Mouse (Mus musculus) embryo, embryonic 11.5 days (tissue): ENCODE results near the gene Tmem208.

Experiments
- DNase-seq: peaks from one replicate; pipeline ENCODE4 v3.0.0-alpha.2; 2012; ENCODE audit warnings: low read depth, low spot score

The Tmem208 gene

DNA sequence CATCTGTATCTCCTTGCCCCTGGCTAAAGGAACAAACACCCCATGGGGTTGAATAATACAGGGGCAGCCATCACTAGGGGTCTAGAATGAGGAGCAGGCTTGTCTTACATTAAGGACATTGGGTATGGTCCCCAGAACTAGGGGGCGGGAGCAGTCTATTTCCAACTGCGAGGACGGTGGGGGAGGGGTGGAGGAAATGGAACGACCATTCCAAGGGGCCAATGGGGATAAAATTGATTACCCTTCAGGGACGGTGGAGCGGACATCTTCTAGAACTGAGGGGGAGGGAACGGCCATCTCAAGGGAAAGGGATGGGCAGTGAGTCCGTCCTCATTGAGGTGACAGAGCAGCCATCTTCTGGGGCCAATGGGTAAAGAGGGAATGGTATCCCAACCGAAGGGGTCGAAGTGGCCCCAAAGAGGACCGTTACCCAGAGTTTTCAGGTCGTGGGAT, 487 bp upstream of the Tmem208 start:
- DNase-seq = no peak

DNA sequence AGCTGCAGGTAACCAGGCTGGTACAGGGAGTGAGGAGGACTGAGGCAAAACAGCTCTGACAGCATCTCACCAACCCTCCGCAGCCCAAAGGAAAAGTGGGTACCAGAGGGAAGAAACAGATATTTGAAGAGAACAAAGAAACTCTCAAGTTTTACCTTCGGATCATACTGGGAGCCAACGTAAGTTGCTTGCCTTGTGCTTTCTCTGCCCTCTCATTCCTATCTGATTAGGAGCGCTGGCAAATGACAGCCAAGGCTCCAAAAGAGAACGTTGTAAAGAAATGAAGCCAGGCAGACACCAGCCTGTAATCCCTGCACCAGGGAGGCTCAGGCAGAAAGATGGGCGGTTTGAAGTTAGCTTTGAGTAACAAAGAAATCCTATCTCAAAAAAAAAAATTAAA, 814 bp downstream of the Tmem208 start:
- no peak for DNase-seq

DNA sequence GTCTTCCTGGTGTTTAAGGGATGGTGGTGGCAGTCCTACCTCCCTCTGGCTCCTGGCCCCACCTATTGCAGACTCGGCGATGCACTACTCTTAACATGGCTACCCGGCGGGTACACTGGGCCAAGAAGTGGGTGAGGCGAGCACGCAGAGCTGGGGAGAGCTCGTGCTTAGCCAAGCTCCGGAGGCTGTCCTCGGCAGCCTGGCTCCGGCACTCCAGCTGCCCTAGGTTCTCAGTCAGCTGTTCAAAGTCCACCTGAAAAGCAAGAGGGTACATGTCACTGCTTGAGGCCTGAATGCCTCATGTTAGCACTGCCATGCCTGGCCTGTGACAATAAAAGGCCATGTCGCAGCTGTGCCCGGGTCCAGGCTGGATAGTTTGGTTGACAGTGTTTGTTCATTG, 4.2 kb downstream of the Tmem208 start:
- DNase-seq = no peak

DNA sequence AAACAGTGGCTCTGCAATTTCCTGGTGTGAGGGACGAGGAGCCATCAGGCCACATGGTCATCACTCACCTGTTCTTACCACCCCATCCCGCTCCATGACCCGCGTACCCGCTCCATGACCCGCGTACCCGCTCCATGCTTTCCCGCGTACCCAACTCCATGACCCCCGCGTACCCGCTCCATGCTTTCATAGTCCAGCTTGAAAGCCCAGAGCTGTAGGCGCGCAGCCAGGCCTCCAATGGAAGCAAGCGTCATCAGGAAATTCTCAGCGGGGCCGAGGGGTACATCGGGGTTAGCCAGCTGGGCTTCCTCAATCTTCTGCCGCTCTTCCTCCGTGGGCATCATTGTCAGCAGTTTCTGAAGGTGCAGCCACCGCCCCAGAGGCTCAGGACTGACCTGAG, 5.3 kb downstream of the Tmem208 start:
- DNase-seq = no peak

DNA sequence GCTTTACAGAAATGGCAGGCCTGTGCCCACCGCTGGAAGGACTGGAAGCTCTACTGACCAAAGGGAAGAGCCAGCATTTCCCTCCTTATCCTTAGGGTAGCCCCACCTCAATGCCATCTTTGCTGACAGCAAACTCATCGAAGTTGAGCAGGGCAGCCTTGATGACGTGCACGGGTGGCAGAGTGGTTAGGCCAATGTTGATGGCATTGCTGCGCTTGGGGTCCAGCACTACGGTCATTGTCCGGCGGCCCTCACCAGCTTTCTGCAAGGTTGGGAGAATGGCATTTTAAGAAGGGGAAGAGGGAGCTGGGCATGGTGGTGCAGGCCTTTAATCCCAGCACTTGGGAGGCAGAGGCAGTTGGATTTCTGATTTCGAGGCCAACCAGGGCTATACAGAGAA, 5.8 kb downstream of the Tmem208 start:
- DNase-seq = no peak

DNA sequence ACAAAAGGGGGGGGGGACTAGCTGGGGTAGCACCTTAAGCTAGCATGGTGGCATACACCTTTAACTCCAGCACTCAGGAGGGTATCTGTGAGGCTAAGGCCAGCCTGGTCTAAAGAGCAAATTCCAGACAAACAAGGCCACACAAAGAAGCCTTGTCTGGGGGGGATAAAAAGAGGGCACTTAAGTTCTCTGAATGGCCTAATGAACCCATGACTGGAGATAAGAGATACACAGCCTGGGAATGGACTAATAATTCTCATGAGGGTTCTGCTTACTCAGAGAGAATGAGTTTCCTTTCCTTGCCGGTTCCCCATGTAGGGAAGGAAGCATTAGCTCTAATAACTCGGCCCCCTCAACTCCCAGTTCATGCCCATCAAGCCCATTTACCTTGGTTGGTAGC, 6.4 kb downstream of the Tmem208 start:
- DNase-seq = no peak

DNA sequence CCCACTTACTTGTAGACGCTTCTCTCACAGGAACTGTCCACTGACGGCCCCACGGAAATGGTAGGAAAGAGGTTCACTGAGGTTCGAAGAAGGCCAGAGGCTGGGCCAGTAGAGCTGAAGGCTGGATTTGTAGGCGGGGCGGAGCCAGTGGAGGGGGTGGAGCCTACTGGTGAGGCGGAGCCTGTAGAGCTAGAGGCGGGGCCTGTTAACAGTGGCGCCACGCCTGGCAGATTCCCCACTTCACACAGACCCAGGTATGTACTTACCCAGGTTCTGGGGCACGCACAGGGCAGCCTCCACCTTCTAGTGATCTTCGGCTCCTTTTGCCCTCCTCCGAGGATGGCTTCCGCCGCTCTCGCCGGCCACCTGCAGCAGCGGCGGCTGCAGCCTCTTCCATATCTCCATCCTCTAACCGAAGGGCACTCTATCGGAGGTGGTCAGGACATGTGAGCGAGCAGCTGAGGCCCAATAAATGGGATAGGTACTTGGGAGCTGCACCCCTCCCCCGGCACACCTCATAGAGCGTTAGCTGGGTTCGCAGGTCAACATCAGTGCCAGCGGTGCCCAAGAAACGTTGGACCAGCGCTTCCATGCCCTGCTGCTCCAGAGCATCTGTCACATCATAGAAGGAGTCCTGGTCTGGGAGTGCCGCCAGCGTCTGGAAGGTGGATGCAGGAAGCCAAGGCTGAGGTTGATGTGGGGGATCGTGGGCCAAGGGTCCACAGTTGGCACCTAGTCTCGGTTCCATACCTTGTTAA, 10.4 kb downstream of the Tmem208 start:
- DNase-seq = no peak

DNA sequence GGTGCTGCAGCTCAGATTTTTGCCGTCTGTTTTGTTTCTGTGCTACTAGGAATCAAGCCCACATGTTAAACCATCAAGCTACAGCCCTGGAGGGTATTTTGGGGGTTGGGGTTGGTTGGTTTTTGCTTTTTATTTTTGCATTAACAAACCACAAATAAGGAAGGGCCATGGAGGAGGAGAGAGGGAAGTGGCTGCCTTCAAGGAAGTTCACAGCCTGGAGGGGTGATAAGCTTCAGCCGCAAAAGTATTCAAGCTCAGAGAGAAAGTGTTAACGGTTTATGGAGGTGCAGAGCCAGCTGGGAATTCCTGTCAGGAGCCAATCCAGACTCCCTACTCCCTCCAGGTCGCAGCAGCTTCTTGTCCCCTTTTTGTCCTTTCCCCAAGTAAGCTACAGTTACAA, 12.8 kb downstream of the Tmem208 start:
- no peak for DNase-seq

DNA sequence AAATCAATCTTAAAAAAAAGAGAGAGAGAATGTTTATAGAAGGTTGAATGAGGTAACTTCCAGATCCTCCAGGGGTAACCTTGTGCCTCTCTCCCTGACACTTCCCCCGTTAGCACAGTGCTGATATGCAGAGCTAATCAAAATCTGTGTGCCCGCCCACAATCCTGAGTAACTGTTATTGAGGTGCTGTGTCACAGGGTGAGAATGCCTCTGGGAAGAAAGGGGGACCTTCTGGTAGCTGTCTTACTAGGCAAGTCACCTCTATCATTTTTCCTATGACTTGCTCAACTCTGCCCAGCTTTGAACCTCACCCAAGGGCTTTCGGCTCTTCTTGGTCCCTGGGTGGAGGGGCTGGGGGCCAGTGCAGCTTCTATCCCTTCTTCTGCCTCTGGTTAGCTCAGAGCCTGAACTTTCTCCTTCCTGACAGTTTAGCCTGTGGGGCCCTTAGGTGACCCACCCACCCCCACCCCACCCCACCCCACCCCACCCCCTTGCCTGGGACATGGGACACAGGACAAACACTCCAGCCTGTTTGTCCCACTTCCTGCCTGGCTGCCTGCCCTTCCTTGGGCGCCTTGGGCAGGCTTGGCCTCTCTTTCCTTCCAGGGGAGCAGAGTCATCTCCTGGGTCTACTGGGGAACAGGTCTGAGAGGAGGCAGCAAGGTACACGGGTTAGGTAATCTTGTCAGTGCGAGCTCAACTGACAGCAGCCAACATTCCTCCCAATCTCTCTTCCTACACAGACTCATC, 13.9 kb downstream of the Tmem208 start:
- no peak for DNase-seq

DNA sequence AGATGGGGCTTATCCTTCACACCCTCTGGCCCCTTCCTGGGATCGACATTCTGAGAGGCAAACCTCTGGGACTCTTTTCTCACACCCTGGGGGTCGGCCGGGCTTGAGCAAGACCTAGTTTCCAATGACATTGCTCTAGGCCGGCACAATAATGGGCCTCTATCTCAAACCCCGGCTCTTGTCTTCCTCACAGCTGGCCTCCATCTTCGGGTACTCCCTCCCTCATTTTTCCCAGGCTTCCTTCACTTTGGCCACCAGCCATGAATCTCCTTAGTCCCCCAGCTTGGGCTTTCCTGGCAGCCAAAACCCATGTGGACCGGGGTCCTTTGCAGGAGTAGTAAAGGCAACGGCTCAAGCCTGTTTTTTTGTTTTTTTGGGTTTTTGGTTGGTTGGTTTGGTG, 15.2 kb downstream of the Tmem208 start:
- DNase-seq = no peak

DNA sequence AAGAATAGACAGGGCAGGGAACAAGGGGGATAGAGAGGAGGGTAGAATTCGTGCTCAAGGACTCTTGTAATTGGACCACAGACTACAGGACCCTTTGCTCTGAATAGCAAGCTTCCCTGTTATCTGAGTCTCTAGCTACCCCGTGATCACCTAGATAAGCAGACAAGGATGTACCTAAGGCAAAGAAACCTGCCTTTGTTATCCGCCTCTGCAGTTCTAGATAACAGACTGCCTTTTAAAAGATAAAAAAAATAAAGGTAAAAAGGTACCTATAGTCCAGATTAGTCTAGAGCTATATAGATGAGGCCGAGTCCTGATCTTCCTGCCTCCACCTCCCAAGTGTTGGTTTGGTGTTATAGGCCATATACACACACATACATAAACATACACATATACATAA, 16.6 kb downstream of the Tmem208 start:
- no peak for DNase-seq

DNA sequence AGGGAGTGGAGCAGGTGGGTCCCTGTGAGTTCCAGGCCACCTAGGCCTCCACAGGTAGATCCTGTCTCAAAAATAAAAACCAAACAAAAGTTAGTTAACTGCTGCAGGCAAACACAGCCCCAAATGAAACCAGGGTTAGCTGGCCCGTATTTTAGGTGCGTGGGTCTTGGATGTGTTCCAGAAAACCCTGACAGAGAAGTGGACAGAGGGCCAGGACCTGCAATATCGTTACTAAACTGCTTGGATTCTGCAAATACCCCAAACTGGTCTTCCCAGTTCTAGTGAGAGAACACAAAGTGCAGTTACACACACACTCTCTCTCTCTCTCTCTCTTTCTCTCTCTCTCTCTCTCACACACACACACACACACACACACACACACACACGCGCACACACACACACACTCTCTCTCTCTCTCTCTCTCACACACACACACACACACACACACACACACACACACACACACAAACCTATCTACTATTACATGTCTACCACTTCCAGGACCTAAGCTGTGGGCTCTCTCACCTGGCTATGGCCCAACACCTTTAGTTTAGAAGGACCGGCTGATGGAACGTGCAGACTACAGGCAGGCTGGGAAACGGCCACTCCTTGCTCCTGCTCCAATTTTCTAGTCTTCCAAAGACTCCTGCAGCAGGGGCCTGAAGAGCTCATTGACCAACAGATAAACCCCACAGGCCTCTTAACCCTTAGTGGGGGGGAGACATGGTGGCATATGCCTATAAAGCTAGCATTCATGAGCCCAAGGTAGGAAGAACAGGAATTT, 17.8 kb downstream of the Tmem208 start:
- DNase-seq = no peak

DNA sequence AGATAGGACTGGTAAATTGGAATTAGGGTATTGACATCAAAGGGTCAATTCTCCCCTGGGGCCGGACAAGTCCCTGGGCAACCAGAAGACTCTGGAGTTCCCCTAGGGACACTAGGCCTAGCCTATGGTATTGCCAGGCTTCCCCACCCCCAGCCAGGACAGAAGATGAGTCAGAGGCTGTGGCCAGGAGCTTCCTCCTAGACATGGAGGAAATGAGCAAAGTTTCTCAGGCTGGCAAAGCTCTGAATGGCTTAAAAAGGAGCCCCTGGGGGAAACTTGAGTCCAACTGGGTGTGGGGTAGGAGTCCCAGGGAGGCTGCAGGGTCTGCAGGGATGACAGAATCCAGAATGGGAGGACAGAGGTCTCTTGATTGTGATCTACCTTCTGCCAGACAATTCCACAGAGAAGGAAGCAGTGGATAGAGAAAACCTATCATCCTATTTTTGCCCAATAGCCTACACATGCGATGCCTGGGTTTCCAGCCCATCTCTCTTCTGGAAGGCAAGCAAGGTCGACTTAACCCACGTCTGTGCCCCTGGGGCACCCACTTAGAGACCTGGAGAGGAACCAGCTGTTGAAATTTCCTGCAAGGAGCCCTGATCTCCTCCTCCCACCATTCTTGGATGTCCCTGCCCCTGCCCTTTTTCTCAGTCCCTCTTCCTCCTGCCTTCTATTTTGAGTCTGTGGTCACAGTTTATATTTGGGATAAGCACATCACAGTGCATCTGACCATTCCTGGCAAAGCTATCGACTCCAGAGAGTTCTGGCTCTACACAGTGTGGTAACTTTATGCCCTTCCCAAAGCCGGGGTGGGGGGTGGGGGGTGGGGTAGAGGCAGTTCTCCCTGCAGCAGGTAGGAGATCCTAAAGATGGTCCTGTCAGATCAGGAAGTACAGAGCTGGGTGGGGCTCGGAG, 19.2 kb downstream of the Tmem208 start:
- no peak for DNase-seq

DNA sequence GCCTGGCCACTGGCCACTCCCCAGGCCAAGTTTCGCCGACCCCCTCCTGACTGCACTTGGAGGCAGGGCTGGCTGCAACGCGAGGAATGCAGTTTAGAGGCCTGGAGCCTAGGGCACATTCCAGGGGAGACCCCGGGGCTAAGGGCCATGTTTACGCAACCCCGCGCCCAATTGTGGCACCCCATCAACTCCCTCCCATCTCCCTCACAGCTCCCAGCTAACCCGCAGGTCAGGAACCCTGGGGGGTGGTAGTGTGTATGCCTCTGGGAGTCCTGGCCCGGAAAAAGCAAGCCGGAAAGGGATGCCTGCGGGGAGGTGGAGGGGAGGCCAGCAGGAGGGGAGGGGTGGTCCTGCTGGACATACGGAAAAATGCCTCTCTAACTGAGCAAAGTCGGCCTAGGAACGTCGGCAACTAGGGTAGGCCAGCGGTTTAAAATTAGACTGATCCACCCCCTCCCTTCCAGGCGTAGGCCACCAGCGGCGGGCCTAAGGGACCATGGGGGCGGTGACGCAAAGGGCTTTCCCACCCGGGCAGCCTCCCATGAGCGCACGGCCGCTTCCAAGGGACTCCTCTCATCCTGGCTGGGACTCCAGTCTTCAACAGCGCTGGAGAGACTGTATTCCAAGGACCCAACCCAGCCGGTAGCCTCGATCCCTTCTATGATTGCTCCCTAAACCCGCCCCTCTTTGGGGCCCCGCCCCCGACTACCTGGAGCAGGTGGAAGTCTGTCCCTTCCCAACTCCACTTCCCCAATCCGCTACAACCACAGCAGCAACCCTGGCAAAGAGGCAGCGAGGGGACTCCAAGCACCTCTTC, 20.7 kb downstream of the Tmem208 start:
- DNase-seq = no peak

DNA sequence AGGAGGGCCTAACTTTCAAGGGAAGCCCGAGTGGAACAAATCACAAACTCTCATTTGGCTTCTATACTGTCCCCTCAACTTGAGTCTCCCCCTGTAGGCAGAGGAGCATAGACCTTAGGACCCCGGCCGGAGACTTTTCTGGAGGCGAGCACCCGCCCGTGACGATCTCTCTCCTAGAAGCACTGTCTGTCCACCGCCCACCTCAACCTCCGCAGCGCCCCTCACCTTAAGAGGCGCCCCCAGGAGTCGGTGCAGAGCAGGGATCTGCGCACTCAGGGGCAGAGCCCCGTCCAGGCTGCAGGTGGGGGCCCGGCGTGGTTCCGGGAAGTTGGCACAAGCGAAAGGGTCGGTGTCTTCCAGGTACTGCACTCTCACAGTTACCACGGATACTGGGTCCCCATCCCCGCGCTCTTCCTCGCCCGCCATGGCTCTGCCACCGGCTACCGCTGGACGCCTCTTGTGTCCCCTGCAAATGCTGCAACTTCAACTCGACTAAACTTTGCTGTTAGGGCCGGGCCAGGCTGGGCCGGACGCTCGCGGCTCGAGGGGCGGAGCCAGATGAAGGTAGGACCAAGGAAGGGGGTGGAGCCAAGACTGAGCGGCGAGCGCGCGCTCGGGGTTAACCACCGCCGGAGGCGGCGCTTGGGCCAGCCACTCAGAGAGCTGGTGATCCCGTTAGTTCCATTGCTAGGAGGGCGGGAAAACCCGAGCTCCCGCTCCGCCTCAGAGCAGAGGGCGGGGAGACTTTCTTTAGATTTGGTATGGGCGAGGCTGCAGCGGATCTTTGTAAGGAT, 21.5 kb downstream of the Tmem208 start, which contains the start of gene Fhod1:
Gene Fhod1 (minus strand): TSS at position 526 of the 794 bp plus-strand sequence.
- DNase-seq = peak; percentile 94

DNA sequence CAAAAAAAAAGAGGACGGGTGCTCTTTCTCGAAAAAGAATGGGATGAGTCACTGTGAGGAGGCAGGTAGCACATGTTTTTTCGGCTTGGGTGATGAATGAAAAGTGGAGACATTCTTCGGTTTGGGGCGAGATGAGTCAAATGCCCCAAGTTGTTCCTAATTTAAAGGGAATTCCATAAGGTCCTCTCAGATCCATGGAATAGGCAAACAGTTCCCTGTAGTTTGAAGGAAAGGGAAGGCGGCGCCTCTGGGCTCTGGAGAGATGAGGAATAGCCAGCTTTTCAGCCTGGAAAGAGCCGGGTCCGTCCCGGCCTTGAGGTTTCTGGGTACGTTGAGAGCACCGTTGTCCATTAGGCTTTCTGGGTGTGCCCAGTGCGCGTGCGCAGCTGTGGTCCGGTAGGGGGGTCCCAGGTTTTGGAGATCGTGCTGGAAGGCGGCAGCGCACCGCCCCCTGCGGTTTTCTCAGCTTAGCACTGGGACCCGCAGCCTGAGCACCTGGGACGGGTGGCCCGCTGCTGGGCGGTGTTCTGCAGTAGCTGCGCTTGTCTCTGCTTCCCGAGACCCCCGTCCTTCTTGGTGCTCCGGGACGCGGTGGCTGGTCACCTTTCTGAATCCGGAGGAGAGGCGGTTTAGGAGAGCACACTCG, 22.4 kb downstream of the Tmem208 start, which contains the start of gene Slc9a5:
Gene Slc9a5 (plus strand): TSS at position 394 of the 646 bp plus-strand sequence.
- DNase-seq = peak; percentile 69

DNA sequence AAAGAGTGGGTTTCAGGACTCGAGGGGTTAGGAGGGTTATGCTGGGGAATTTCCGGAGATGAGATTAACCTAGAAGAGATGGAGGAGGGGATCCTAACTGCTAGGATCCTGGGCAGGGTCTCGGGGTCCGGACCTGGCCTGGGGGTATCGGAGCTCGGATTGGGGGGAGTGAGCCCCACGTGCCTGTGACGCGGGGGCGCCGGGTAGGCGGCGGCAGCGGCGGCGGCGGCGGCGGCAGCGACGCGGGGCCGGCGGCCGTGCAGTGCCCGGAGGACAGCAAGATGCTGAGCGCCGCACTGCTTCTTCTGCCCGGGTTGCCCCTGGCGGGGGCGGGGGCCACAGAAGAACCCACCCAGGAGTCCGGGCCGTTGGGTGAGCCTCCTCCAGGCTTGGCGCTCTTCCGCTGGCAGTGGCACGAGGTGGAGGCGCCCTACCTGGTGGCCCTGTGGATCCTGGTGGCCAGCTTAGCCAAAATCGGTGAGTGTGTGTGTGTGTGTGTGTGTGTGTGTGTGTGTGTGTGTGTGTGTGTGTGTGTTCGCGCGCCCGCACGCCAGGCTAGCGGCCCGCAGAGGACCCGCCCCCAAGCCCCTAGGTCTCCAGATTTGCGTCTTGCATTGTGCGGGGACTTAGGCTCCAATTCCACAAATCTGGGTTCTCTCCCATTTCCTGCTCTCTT, 23.1 kb downstream of the Tmem208 start:
- DNase-seq = no peak

DNA sequence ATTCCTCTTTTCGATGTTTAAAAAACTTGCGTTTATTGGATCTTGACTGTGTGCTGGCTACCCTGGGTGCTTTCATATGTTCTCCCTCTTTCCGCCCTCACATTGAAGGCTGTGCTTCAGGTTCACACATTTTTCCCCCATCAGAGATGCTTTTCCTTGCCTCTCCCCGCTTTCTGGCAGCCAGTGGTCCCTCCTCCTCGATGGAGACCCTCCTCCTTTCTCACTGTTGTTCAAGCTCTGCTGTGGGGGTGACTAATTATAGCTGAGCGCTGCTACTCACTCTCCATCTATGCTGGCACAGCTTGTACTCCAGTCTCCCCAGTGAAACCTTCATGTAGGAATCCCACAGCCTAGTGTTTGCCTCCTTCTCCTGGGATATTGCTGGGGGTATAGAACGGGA, 24.0 kb downstream of the Tmem208 start:
- no peak for DNase-seq
